Comparison of ENCODE assay signal across 19 mouse cellular contexts in the genomic region with DNA sequence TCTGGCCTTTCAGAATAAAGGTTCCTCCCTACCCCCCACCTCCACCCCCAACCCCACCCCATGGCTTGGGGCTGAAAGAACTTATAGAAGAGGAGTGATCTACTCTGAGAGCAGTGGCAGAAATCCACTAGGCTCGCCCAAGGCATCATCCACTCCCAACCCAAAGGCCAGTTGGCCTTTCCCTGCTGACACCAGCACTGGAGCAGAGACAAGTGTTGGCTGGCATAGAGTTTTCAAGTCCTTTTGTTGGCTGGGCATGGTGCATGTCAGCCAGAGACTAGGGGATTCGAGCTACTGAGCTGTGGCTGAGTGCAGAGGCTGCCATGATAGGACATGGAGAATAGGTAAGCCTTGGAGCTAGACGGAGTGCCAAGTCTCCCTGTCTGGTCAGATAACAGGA. TPM values are rescaled to one million over a fixed set of nuclear protein-coding genes. Genes with fewer than 3 reads are reported as not detected.
DNase-seq lines count a peak whose midpoint lies in the region; ATAC-seq and TF ChIP-seq lines count a peak whose summit lies in the region.
"Had no signal": no experiment of that assay in that cellular context is flagged by ENCODE, and none has a peak within 500 bp of the region (broad histone marks: within the 10 kb centered on the region; RNA-seq: fewer than 3 reads in every experiment).

No protein-coding gene starts in this region.

- H3K4me3 ChIP-seq in heart, embryonic 10.5 days, result 0 out of 2 replicates have a peak overlapping the region, but pooled peaks have one; percentile 2
- H3K4me3 ChIP-seq in midbrain, embryonic 12.5 days, result no peak overlapping the region
- no peak overlapping the region for H3K4me3 ChIP-seq in midbrain, embryonic 16.5 days (ENCODE audit: low read depth, low read length)
- H3K4me3 ChIP-seq in forebrain, embryonic 13.5 days, result no peak overlapping the region
- H3K4me3 ChIP-seq in forebrain, postnatal 0 days (ENCODE audit: low read depth, low read length), result no peak overlapping the region
- H3K4me3 ChIP-seq: heart, embryonic 15.5 days; intestine, embryonic 15.5 days; limb, embryonic 13.5 days; liver, embryonic 15.5 days; midbrain, embryonic 15.5 days had no signal

- no peak overlapping the region for H3K27ac ChIP-seq in heart, embryonic 10.5 days
- no peak overlapping the region for H3K27ac ChIP-seq in midbrain, embryonic 12.5 days (replicated peaks)
- no peak overlapping the region for H3K27ac ChIP-seq in midbrain, embryonic 16.5 days (ENCODE audit: low read length)
- peak overlapping the region; percentile 81 for H3K27ac ChIP-seq in forebrain, embryonic 13.5 days
- H3K27ac ChIP-seq in forebrain, postnatal 0 days (ENCODE audit: low read depth, low read length), result 0 out of 2 replicates have a peak overlapping the region, but pooled peaks have one; percentile 15
- H3K27ac ChIP-seq: limb, embryonic 13.5 days; liver, embryonic 15.5 days; macrophage; midbrain, embryonic 15.5 days; stomach, postnatal 0 days had no signal

- 66% methylated on average over 3 of the region's 3 CpGs for WGBS in heart, embryonic 10.5 days
- WGBS in midbrain, embryonic 12.5 days, result 72% methylated on average over 3 of the region's 3 CpGs
- 61% methylated on average over 3 of the region's 3 CpGs for WGBS in midbrain, embryonic 16.5 days
- 49% methylated on average over 3 of the region's 3 CpGs for WGBS in forebrain, embryonic 13.5 days
- WGBS in forebrain, postnatal 0 days, result 43% methylated on average over 3 of the region's 3 CpGs

- peaks cover 38% of the 10 kb centered on the region for H3K36me3 ChIP-seq in heart, embryonic 10.5 days
- H3K36me3 ChIP-seq in midbrain, embryonic 12.5 days, result peaks cover 42% of the 10 kb centered on the region
- H3K36me3 ChIP-seq in midbrain, embryonic 16.5 days (ENCODE audit: control insufficient read depth, insufficient read depth, low read length), result no peaks in the 10 kb centered on the region
- peaks cover 42% of the 10 kb centered on the region for H3K36me3 ChIP-seq in forebrain, embryonic 13.5 days (ENCODE audit: poor library complexity, severe bottlenecking)
- H3K36me3 ChIP-seq in forebrain, postnatal 0 days (ENCODE audit: insufficient read depth), result peaks cover 4% of the 10 kb centered on the region; the same call in 1 of the 2 replicates
- H3K36me3 ChIP-seq: heart, embryonic 15.5 days; midbrain, embryonic 15.5 days had no signal

- peak overlapping the region; percentile 88; the same call in 1 of the 2 replicates for H3K4me2 ChIP-seq in midbrain, embryonic 12.5 days (replicated peaks)
- no peak overlapping the region for H3K4me2 ChIP-seq in midbrain, embryonic 16.5 days (ENCODE audit: low read length)
- peak overlapping the region; percentile 81 for H3K4me2 ChIP-seq in forebrain, embryonic 13.5 days
- H3K4me2 ChIP-seq in forebrain, postnatal 0 days (ENCODE audit: low read depth), result no peak overlapping the region
- H3K4me2 ChIP-seq: intestine, embryonic 15.5 days; liver, embryonic 15.5 days had no signal

- H3K9me3 ChIP-seq in heart, embryonic 10.5 days, result no peaks in the 10 kb centered on the region
- no peaks in the 10 kb centered on the region for H3K9me3 ChIP-seq in midbrain, embryonic 12.5 days
- no peaks in the 10 kb centered on the region for H3K9me3 ChIP-seq in midbrain, embryonic 16.5 days (replicated peaks; ENCODE audit: control insufficient read depth, low read length, poor library complexity, severe bottlenecking)
- no peaks in the 10 kb centered on the region for H3K9me3 ChIP-seq in forebrain, embryonic 13.5 days (replicated peaks)
- no peaks in the 10 kb centered on the region for H3K9me3 ChIP-seq in forebrain, postnatal 0 days (ENCODE audit: low read length)
- H3K9me3 ChIP-seq: heart, embryonic 15.5 days; intestine, embryonic 15.5 days; limb, embryonic 13.5 days; liver, embryonic 15.5 days; midbrain, embryonic 15.5 days had no signal

- no peak for DNase-seq in heart, embryonic 10.5 days (ENCODE audit: low spot score)
- DNase-seq in heart, adult 18-20 months, result no peak
- no peak for DNase-seq in forebrain, postnatal 0 days
- no peak for DNase-seq in kidney, adult 8-10 months
- DNase-seq: adrenal gland, adult 2 months; cerebellum, adult 9-11 months; heart, postnatal 4 days; layer of hippocampus, postnatal 36 days; right cerebral cortex, postnatal 4 days had no signal

- no peak for TF ChIP-seq CTCF in forebrain, postnatal 0 days (IDR thresholded peaks at IDR 0.05; ENCODE audit: low read depth)

- no peak for ATAC-seq in midbrain, embryonic 12.5 days (ENCODE audit: low FRiP score, low read depth)
- ATAC-seq in midbrain, embryonic 16.5 days, result no peak
- ATAC-seq in forebrain, embryonic 13.5 days, result no peak
- ATAC-seq in forebrain, postnatal 0 days, result no peak
- ATAC-seq: intestine, embryonic 15.5 days had no signal

- no peak overlapping the region for H3K9ac ChIP-seq in midbrain, embryonic 12.5 days (replicated peaks)
- no peak overlapping the region for H3K9ac ChIP-seq in midbrain, embryonic 16.5 days (ENCODE audit: low read depth, low read length)
- 0 out of 2 replicates have a peak overlapping the region, but pooled peaks have one; percentile 26 for H3K9ac ChIP-seq in forebrain, embryonic 13.5 days
- H3K9ac ChIP-seq in forebrain, postnatal 0 days, result no peak overlapping the region
- H3K9ac ChIP-seq: heart, embryonic 15.5 days; intestine, embryonic 15.5 days; limb, embryonic 13.5 days; liver, embryonic 15.5 days; midbrain, embryonic 15.5 days had no signal

- H3K27me3 ChIP-seq in heart, embryonic 10.5 days (ENCODE audit: insufficient read depth, poor library complexity, severe bottlenecking), result peaks cover 78% of the 10 kb centered on the region
- H3K27me3 ChIP-seq in midbrain, embryonic 12.5 days, result peaks cover 12% of the 10 kb centered on the region; the same call in 1 of the 2 replicates
- H3K27me3 ChIP-seq in midbrain, embryonic 16.5 days (ENCODE audit: control insufficient read depth, insufficient read depth, low read depth, low read length), result no peaks in the 10 kb centered on the region
- no peaks in the 10 kb centered on the region; the same call in 1 of the 2 replicates for H3K27me3 ChIP-seq in forebrain, embryonic 13.5 days
- no peaks in the 10 kb centered on the region for H3K27me3 ChIP-seq in forebrain, postnatal 0 days (ENCODE audit: insufficient read depth, low read length)
- H3K27me3 ChIP-seq: intestine, embryonic 15.5 days; limb, embryonic 13.5 days; midbrain, embryonic 15.5 days had no signal

- peaks cover 95% of the 10 kb centered on the region for H3K4me1 ChIP-seq in heart, embryonic 10.5 days
- peaks cover 100% of the 10 kb centered on the region for H3K4me1 ChIP-seq in midbrain, embryonic 12.5 days
- peaks cover 94% of the 10 kb centered on the region for H3K4me1 ChIP-seq in midbrain, embryonic 16.5 days (ENCODE audit: control insufficient read depth, insufficient read depth, low read length)
- peaks cover 100% of the 10 kb centered on the region for H3K4me1 ChIP-seq in forebrain, embryonic 13.5 days
- H3K4me1 ChIP-seq in forebrain, postnatal 0 days (ENCODE audit: insufficient read depth), result peaks cover 53% of the 10 kb centered on the region

RNA-seq across cellular contexts. Expression of a gene that starts 9.3 kb away (rescaled TPM):
- polyA plus RNA-seq in heart, embryonic 10.5 days (2016; fragmentation: Nextera tagmentation; extraction: Ambion mirVana), result 15.6 and 25.4 TPM in 2 replicates
- total RNA-seq in heart, adult 18-20 months (2021), result 10 to 100 TPM; 15.2 to 21.9 TPM
- polyA plus RNA-seq in midbrain, embryonic 12.5 days (2016; fragmentation: Nextera tagmentation; extraction: Ambion mirVana), result 65.9 and 71.9 TPM in 2 replicates
- polyA plus RNA-seq in midbrain, embryonic 16.5 days (2015; fragmentation: Nextera tagmentation; extraction: Ambion mirVana), result 27.4 and 29.7 TPM in 2 replicates
- 36.6 and 39.2 TPM in 2 replicates for polyA plus RNA-seq in forebrain, embryonic 13.5 days (2015; fragmentation: Nextera tagmentation; extraction: Ambion mirVana)
- 63.3 and 66.3 TPM in 2 replicates for total RNA-seq in forebrain, postnatal 0 days (2014; rRNA removed)
- polyA plus RNA-seq in forebrain, postnatal 0 days (2015; fragmentation: Nextera tagmentation; extraction: Ambion mirVana), result 16.3 and 21.1 TPM in 2 replicates

Comparison
In these comparisons a context has a peak if more than half of its experiments do, and no peak if none do; other contexts are left out.
1. H3K4me2 ChIP-seq: peak in midbrain, embryonic 12.5 days (single experiment) and forebrain, embryonic 13.5 days (single experiment); none in midbrain, embryonic 16.5 days (single experiment) and forebrain, postnatal 0 days (single experiment).
2. H3K27ac ChIP-seq: peak in forebrain, embryonic 13.5 days (single experiment) and forebrain, postnatal 0 days (single experiment); none in heart, embryonic 10.5 days (single experiment), midbrain, embryonic 12.5 days (single experiment) and midbrain, embryonic 16.5 days (single experiment).